Comparison of ENCODE assay signal across 22 mouse cellular contexts in the genomic region with DNA sequence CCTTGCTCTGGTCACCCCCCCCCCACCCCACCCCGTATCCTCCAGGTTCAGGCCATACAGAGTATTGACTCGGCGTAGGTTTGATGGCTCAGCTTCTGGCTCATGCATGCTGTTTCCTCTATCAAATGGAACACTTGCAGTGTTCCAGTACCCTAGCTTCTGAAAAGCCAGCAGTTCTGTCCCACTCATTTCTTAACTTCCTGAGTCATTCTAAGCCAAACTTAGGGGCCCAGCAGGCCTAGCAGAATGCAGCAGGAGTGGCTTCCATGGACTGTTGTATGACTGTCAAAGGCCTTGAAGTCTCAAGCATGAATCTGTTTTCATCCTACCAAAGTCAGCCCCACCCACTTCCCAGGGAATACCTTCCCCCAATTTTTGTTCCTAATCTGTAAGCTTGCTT.
A peak's percentile ranks its signal among the peaks of the same experiment; 100 is the strongest.
DNase-seq lines count a peak whose midpoint lies in the region; ATAC-seq and TF ChIP-seq lines count a peak whose summit lies in the region.
"Had no signal": no experiment of that assay in that cellular context is flagged by ENCODE, and none has a peak within 500 bp of the region (broad histone marks: within the 10 kb centered on the region; RNA-seq: fewer than 3 reads in every experiment).

No protein-coding gene starts in this region.

- intact Hi-C loops in heart, postnatal 10 days (cut with DNase I) = no loop called here

- no peak overlapping the region for H3K4me2 ChIP-seq in heart, embryonic 13.5 days
- H3K4me2 ChIP-seq in lung, embryonic 14.5 days = no peak overlapping the region
- no peak overlapping the region for H3K4me2 ChIP-seq in lung, embryonic 15.5 days
- no peak overlapping the region for H3K4me2 ChIP-seq in CH12.LX (ENCODE audit: insufficient read depth, low read depth, poor library complexity, severe bottlenecking)

- peak; percentile 91 for TF ChIP-seq EP300 in CH12.LX (IDR thresholded peaks at IDR 0.05; ENCODE audit: low read length)

- no peaks in the 10 kb centered on the region for H3K79me2 ChIP-seq in CH12.LX (replicated peaks; ENCODE audit: control insufficient read depth, extremely low read depth, insufficient read depth, poor library complexity, severe bottlenecking)

- no peak overlapping the region for H3K4me3 ChIP-seq in heart, embryonic 13.5 days
- no peak overlapping the region for H3K4me3 ChIP-seq in lung, embryonic 14.5 days (ENCODE audit: low read depth, low read length)
- H3K4me3 ChIP-seq in lung, embryonic 15.5 days = no peak overlapping the region
- H3K4me3 ChIP-seq in CH12.LX (replicated peaks in 1 of 3; ENCODE audit: low read depth in 2 of 3, low read length in 2 of 3, poor library complexity in 1 of 3) = no peak overlapping the region
- no peak overlapping the region for H3K4me3 ChIP-seq in layer of hippocampus, adult 2 months

- H3K4me1 ChIP-seq in heart, embryonic 13.5 days = peaks cover 7% of the 10 kb centered on the region; the same call in 1 of the 2 replicates
- peaks cover 3% of the 10 kb centered on the region; the same call in 1 of the 2 replicates for H3K4me1 ChIP-seq in lung, embryonic 14.5 days (ENCODE audit: insufficient read depth)
- peaks cover 12% of the 10 kb centered on the region; the same call in 1 of the 2 replicates for H3K4me1 ChIP-seq in lung, embryonic 15.5 days
- H3K4me1 ChIP-seq in CH12.LX (ENCODE audit: control insufficient read depth in 1 of 2, insufficient read depth in 2 of 2) = peaks cover 2 to 25% of the 10 kb centered on the region in 2 experiments

- no peak for ATAC-seq in heart, embryonic 13.5 days (ENCODE audit: extremely low read depth, insufficient number of reproducible peaks, low FRiP score, low TSS enrichment)
- ATAC-seq in lung, embryonic 14.5 days (ENCODE audit: insufficient read depth) = peak; percentile 44; the same call in 1 of the 2 replicates
- ATAC-seq in lung, embryonic 15.5 days (ENCODE audit: borderline replicate concordance, extremely low read depth, low FRiP score, low TSS enrichment) = no peak
- ATAC-seq: activated CD4-positive, CD25-positive, alpha-beta regulatory T cell, adult 4 months; CD4-positive, CD25-positive, alpha-beta regulatory T cell, adult 4 months; Patski had no signal

- peak overlapping the region; percentile 15; the same call in 1 of the 2 replicates for H3K27ac ChIP-seq in heart, embryonic 13.5 days (replicated peaks)
- H3K27ac ChIP-seq in lung, embryonic 14.5 days (ENCODE audit: low read depth) = 0 out of 2 replicates have a peak overlapping the region, but pooled peaks have one; percentile 11
- H3K27ac ChIP-seq in lung, embryonic 15.5 days = peak overlapping the region; percentile 11; the same call in 1 of the 2 replicates
- no peak overlapping the region for H3K27ac ChIP-seq in CH12.LX (ENCODE audit: insufficient read depth, low read depth)
- no peak overlapping the region for H3K27ac ChIP-seq in layer of hippocampus, adult 2 months

- no peaks in the 10 kb centered on the region for H3K36me3 ChIP-seq in heart, embryonic 13.5 days
- no peaks in the 10 kb centered on the region for H3K36me3 ChIP-seq in lung, embryonic 14.5 days (ENCODE audit: insufficient read depth)
- H3K36me3 ChIP-seq in lung, embryonic 15.5 days = no peaks in the 10 kb centered on the region
- no peaks in the 10 kb centered on the region for H3K36me3 ChIP-seq in CH12.LX (replicated peaks in 1 of 2; ENCODE audit: control insufficient read depth in 1 of 2, insufficient read depth in 1 of 2, low read length in 1 of 2)
- H3K36me3 ChIP-seq: G1E had no signal

- DNase-seq in heart, postnatal 10 days = no peak
- DNase-seq in lung, embryonic 14.5 days = peak; percentile 27
- no peak for DNase-seq in lung, postnatal 25 days (ENCODE audit: low spot score)
- no peak for DNase-seq in lung, postnatal 10 days
- DNase-seq in CH12.LX (ENCODE audit: extremely low read depth) = peak; percentile 64
- no peak for DNase-seq in layer of hippocampus, adult 2 months (ENCODE audit: low spot score in 2 of 2)
- DNase-seq: adrenal gland, adult 2 months; adrenal gland, adult 8-10 months; adrenal gland, postnatal 10 days; adrenal gland, postnatal 14 days; adrenal gland, postnatal 25 days; adrenal gland, postnatal 36 days; B cell, adult 2 months; cerebellum, adult 11 months; cerebellum, adult 11-12 months; cerebellum, adult 18-20 months had no signal

- dilution Hi-C loops in CH12.LX (cut with MboI; ENCODE audit: extremely low pct_ligation_motif_present, extremely low pct_unique_long_range_greater_than_20kb, low sequenced_read_pairs) = no loop called here

- TF ChIP-seq POLR2A in CH12.LX (IDR thresholded peaks at IDR 0.05; ENCODE audit: low read depth, low read length) = no peak

- WGBS in heart, embryonic 13.5 days = 94% methylated on average over 3 of the region's 3 CpGs
- WGBS in lung, embryonic 14.5 days = 95% methylated on average over 3 of the region's 3 CpGs
- 91% methylated on average over 3 of the region's 3 CpGs for WGBS in lung, embryonic 15.5 days

- H3K9me3 ChIP-seq in heart, embryonic 13.5 days = no peaks in the 10 kb centered on the region
- no peaks in the 10 kb centered on the region for H3K9me3 ChIP-seq in lung, embryonic 14.5 days (ENCODE audit: low read depth, low read length)
- H3K9me3 ChIP-seq in lung, embryonic 15.5 days = no peaks in the 10 kb centered on the region
- no peaks in the 10 kb centered on the region for H3K9me3 ChIP-seq in CH12.LX (replicated peaks; ENCODE audit: low read length)

- TF ChIP-seq CTCF in lung, embryonic 14.5 days (IDR thresholded peaks at IDR 0.05; ENCODE audit: low read depth) = no peak
- no peak for TF ChIP-seq CTCF in CH12.LX (conservative IDR thresholded peaks at IDR 0.05 in 1 of 2, IDR thresholded peaks at IDR 0.05 in 1 of 2; ENCODE audit: low read depth in 2 of 2, low read length in 2 of 2)
- no peak for TF ChIP-seq CTCF in layer of hippocampus, adult 2 months (conservative IDR thresholded peaks at IDR 0.05)

- no peaks in the 10 kb centered on the region; the same call in 1 of the 2 replicates for H3K27me3 ChIP-seq in heart, embryonic 13.5 days (replicated peaks)
- no peaks in the 10 kb centered on the region for H3K27me3 ChIP-seq in lung, embryonic 14.5 days (ENCODE audit: insufficient read depth, low read length)
- H3K27me3 ChIP-seq in lung, embryonic 15.5 days = no peaks in the 10 kb centered on the region
- no peaks in the 10 kb centered on the region for H3K27me3 ChIP-seq in CH12.LX (replicated peaks)
- H3K27me3 ChIP-seq: Patski had no signal

- no peak; the same call in 1 of the 2 replicates for TF ChIP-seq RAD21 in CH12.LX (IDR thresholded peaks at IDR 0.05; ENCODE audit: low read depth, low read length)

- no peak overlapping the region for H3K9ac ChIP-seq in heart, embryonic 13.5 days
- no peak overlapping the region for H3K9ac ChIP-seq in lung, embryonic 14.5 days
- H3K9ac ChIP-seq in lung, embryonic 15.5 days = no peak overlapping the region
- no peak overlapping the region for H3K9ac ChIP-seq in CH12.LX (ENCODE audit: insufficient read depth, low read depth)

- in situ Hi-C loops in CH12.LX (cut with MboI; ENCODE audit: low pct_ligation_motif_present, low pct_unique_long_range_greater_than_20kb, low sequenced_read_pairs) = no loop called here

TF ChIP-seq in CH12.LX, 34 proteins besides CTCF, POLR2A, EP300 and RAD21 (continues in another document):
- TF ChIP-seq MXI1 (IDR thresholded peaks at IDR 0.05; ENCODE audit: low read depth, low read length) (no peak), CHD1 (IDR thresholded peaks at IDR 0.05; ENCODE audit: low read depth, low read length) (no peak), HCFC1 (IDR thresholded peaks at IDR 0.05; ENCODE audit: low read depth, low read length) (no peak), ZMIZ1 (IDR thresholded peaks at IDR 0.05; ENCODE audit: low read depth, low read length) (no peak), BHLHE40 (IDR thresholded peaks at IDR 0.05; ENCODE audit: low read depth, low read length) (peak; percentile 54), JUN (IDR thresholded peaks at IDR 0.05; ENCODE audit: insufficient read depth, low read depth, low read length) (peak; percentile 82), UBTF (IDR thresholded peaks at IDR 0.05; ENCODE audit: low read depth, low read length) (no peak), RCOR1 (conservative IDR thresholded peaks at IDR 0.05; ENCODE audit: low read depth, low read length) (peak; percentile 78; the same call in 1 of the 2 replicates), IRF4 (IDR thresholded peaks at IDR 0.05; ENCODE audit: low read depth, low read length) (peak; percentile 93), MEF2A (IDR thresholded peaks at IDR 0.05; ENCODE audit: borderline replicate concordance, low read depth, low read length) (peak; percentile 13; the same call in 1 of the 2 replicates), PAX5 (IDR thresholded peaks at IDR 0.05; ENCODE audit: low read length) (no peak), E2F4 (IDR thresholded peaks at IDR 0.05; ENCODE audit: insufficient replicate concordance, low read depth, low read length) (no peak), KAT2A (IDR thresholded peaks at IDR 0.05; ENCODE audit: insufficient replicate concordance, low read length) (no peak), ZC3H11A (IDR thresholded peaks at IDR 0.05; ENCODE audit: low read depth, low read length) (no peak), MAFK (IDR thresholded peaks at IDR 0.05; ENCODE audit: insufficient replicate concordance, low read length) (peak; percentile 55; the same call in 1 of the 2 replicates), GABPA (IDR thresholded peaks at IDR 0.05; ENCODE audit: insufficient replicate concordance, low read depth, low read length) (no peak), MYC (IDR thresholded peaks at IDR 0.05; ENCODE audit: low read depth, low read length) (0 out of 2 replicates have a peak, but pooled peaks have one; percentile 40), USF1 (IDR thresholded peaks at IDR 0.05; ENCODE audit: low read depth, low read length) (no peak), ELF1 (IDR thresholded peaks at IDR 0.05; ENCODE audit: low read depth, low read length) (no peak), POLR2AphosphoS2 (IDR thresholded peaks at IDR 0.05; ENCODE audit: low read depth, low read length) (no peak), MAX (IDR thresholded peaks at IDR 0.05; ENCODE audit: low read length) (no peak), SMC3 (IDR thresholded peaks at IDR 0.05; ENCODE audit: low read depth, low read length) (no peak), ZNF384 (IDR thresholded peaks at IDR 0.05; ENCODE audit: low read depth, low read length) (no peak), MAZ (IDR thresholded peaks at IDR 0.05; ENCODE audit: low read depth, low read length) (no peak), TCF12 (IDR thresholded peaks at IDR 0.05; ENCODE audit: low read depth, low read length) (0 out of 2 replicates have a peak, but pooled peaks have one; percentile 28), TBP (conservative IDR thresholded peaks at IDR 0.05; ENCODE audit: low read depth, low read length) (no peak), USF2 (conservative IDR thresholded peaks at IDR 0.05; ENCODE audit: low read depth, low read length) (no peak), CHD2 (IDR thresholded peaks at IDR 0.05; ENCODE audit: low read length) (no peak), NRF1 (IDR thresholded peaks at IDR 0.05; ENCODE audit: low read depth, low read length) (no peak), SIN3A (IDR thresholded peaks at IDR 0.05; ENCODE audit: low read length) (no peak)

Comparison
In these comparisons a context has a peak if more than half of its experiments do, and no peak if none do; other contexts are left out.
1. DNase-seq: peak in lung, embryonic 14.5 days (single experiment) and CH12.LX (single experiment); none in heart, postnatal 10 days (0 of 2), lung, postnatal 25 days (single experiment), lung, postnatal 10 days (single experiment) and layer of hippocampus, adult 2 months (0 of 2).
2. H3K27ac ChIP-seq: peak in heart, embryonic 13.5 days (single experiment), lung, embryonic 14.5 days (single experiment) and lung, embryonic 15.5 days (single experiment); none in CH12.LX (single experiment) and layer of hippocampus, adult 2 months (single experiment).